Mouse (Mus musculus): ENCODE measurements around the gene Caly. TPM values are rescaled to one million over a fixed set of nuclear protein-coding genes. Genes with fewer than 3 reads are reported as not detected.

Gene Caly
- polyA plus RNA-seq, 1 experiment from 2014 or later: 21.5 TPM

DNA sequence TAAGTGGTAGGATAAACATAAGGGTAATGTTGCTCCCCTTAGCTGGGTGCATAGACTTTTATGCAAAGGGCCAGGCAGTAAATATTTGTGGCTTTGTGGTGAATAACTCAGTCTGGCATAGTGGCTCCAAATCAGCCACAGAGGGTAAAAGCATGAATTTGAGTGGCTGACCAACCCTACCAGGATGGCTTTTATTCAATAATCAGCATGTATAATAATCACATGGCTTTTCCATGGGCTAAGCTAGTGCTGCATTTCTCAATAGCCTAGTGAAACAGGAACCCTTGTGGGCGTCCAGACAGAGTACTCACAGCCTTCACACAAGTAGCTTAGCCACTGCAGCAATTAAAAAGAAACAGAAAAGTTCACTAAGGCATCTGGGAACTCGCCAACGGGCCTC is 29.6 kb upstream of the Caly start:
- H3K27ac ChIP-seq: no peak overlapping the region
- no peak overlapping the region for H3K9ac ChIP-seq
- no peaks in the 10 kb centered on the region for H3K9me3 ChIP-seq
- H3K36me3 ChIP-seq (replicated peaks): peaks cover 59% of the 10 kb centered on the region
- H3K4me1 ChIP-seq: peaks cover 4% of the 10 kb centered on the region; the same call in 1 of the 2 replicates
- no peak for ATAC-seq (ENCODE audit: low FRiP score)
- H3K4me2 ChIP-seq: no peak overlapping the region
- H3K27me3 ChIP-seq: no peaks in the 10 kb centered on the region
- 62% methylated on average over 3 of the region's 3 CpGs for WGBS
- H3K4me3 ChIP-seq (replicated peaks): no peak overlapping the region

DNA sequence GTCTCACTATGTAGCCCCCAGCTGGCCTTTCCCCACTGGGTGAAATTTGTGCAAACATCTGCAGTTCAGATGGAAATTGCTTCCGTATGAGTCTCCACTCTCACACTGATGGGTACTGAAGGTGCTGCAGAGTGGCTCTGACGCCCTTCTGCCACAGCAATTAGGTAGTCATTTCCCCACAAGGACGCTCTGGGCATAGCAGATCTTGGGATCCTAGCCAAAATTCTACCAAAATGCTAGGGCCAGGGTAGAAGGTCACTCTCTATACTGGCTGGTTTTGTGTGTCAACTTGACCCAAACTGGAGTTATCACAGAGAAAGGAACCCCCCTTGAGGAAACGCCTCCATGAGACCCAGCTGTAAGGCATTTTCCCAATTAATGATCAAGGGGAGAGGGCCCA is 21.7 kb upstream of the Caly start:
- no peak for ATAC-seq (ENCODE audit: low FRiP score)
- 79% methylated on average over 4 of the region's 4 CpGs for WGBS
- Histone ChIP-seq H3K36me3 (replicated peaks) (peaks cover 32% of the 10 kb centered on the region), H3K4me1 (peaks cover 13% of the 10 kb centered on the region), H3K9me3 (no peaks in the 10 kb centered on the region), H3K27ac (no peak overlapping the region), H3K4me2 (no peak overlapping the region), H3K4me3 (replicated peaks) (no peak overlapping the region), H3K27me3 (no peaks in the 10 kb centered on the region), H3K9ac (no peak overlapping the region)

DNA sequence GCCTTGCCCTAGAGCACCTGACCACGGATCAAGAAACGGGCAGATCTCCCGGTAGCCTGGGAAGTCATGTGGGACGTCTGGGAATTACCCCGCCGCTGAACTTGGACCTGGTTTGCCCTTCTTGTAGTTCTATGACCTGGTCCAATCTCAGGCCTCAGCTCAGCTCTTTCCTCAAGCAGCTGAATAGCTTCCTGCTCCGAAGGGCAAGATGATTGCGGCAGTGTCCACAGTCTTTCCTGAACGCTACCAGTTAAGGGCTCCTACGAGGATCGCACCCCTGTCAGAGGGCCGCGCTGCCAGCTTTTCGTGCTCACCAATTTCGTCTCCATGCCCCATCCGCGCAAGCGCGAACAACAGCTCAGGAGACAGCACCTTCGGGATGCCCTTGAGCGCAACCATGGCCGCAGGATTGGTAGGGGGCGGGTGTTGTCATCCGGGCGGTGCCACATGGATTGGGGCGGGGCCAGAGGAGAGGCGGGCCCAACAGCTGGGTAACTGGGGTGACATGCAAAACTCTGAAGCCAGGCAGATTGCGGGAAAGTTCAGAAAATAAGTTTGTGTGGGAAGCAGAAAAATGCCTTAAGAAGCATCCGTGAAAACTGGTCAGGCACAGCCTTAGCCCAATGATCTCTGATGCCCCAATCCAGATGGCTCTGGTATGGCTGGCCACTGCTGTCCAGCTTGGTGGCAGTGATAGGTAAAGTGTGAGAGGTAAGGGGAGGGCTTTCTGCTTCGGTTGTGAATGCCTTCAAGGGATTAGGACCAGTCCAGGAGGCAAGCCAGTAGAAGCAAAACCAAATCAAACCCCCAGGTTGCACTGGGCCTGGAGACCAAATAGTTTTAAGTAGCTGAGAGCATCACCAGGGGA is 19.9 kb upstream of the Caly start, which contains the start of gene Fuom:
TSS of gene Fuom (minus strand) at position 449 of the 868 bp plus-strand sequence.
- H3K27ac ChIP-seq: no peak within 1 kb of the TSS
- H3K4me2 ChIP-seq: peak within 1 kb of the TSS; percentile 69
- H3K4me1 ChIP-seq: peaks cover 13% of the 10 kb centered on the region
- ATAC-seq (ENCODE audit: low FRiP score): peak; percentile 88
- peak within 1 kb of the TSS; percentile 41 for H3K4me3 ChIP-seq (replicated peaks)
- H3K27me3 ChIP-seq: no peaks in the 10 kb centered on the region
- H3K9ac ChIP-seq: peak within 1 kb of the TSS; percentile 60
- 1% methylated on average over 30 of the region's 30 CpGs for WGBS
- H3K36me3 ChIP-seq (replicated peaks): peaks cover 15% of the 10 kb centered on the region
- no peaks in the 10 kb centered on the region for H3K9me3 ChIP-seq

DNA sequence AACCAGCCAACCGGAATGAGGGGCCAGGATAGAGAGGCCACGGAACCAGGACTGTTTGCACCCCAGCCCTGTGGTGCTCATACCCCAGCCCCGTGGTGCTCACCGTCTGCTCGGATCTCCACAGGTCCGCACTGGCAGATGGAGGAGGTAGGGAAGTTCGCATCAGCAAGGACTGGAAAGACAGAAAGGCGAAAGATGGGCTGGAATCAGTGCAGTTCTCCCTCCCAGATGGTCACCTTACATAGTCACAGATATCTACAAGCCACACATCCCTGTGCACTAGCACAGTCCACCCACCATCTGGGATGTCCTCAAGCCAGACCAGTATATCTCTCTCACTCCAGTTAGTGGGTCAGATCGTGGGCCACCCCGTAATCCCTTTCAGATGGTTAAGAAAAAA is 19.1 kb upstream of the Caly start:
- H3K36me3 ChIP-seq (replicated peaks): peaks cover 12% of the 10 kb centered on the region
- H3K4me1 ChIP-seq: peaks cover 13% of the 10 kb centered on the region
- peak overlapping the region; percentile 60; the same call in 1 of the 2 replicates for H3K9ac ChIP-seq
- WGBS: 76% methylated on average over 10 of the region's 10 CpGs
- peak; percentile 34; the same call in 1 of the 2 replicates for ATAC-seq (ENCODE audit: low FRiP score)
- H3K9me3 ChIP-seq: no peaks in the 10 kb centered on the region
- no peaks in the 10 kb centered on the region for H3K27me3 ChIP-seq
- H3K27ac ChIP-seq: no peak overlapping the region
- H3K4me3 ChIP-seq (replicated peaks): peak overlapping the region; percentile 41
- H3K4me2 ChIP-seq: peak overlapping the region; percentile 69

DNA sequence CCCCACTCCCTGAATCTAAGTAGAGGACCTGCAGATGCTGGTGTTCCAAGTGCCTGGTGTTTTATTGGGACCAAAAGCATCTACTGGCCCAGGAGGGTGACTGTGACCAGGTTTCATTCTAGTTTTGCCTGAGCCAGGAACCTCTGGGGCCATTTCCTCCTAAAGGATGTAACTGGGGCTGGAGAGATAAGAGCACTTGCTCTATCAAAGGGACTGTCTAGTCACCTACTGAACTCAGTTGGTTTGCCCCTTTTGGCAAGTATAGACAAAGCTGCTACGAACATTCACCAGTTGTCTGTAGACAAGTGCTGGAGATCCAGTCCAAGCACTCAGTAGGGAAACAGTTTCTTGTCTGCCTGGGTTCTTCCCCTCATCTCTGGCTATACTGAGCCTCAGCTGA is 16.1 kb upstream of the Caly start:
- Histone ChIP-seq H3K4me2 (no peak overlapping the region), H3K27ac (no peak overlapping the region), H3K9ac (no peak overlapping the region), H3K4me1 (peaks cover 13% of the 10 kb centered on the region), H3K9me3 (no peaks in the 10 kb centered on the region), H3K4me3 (replicated peaks) (no peak overlapping the region), H3K36me3 (replicated peaks) (no peaks in the 10 kb centered on the region), H3K27me3 (no peaks in the 10 kb centered on the region)
- ATAC-seq (ENCODE audit: low FRiP score): no peak
- WGBS: 100% methylated on average over 1 of the region's 1 CpGs

DNA sequence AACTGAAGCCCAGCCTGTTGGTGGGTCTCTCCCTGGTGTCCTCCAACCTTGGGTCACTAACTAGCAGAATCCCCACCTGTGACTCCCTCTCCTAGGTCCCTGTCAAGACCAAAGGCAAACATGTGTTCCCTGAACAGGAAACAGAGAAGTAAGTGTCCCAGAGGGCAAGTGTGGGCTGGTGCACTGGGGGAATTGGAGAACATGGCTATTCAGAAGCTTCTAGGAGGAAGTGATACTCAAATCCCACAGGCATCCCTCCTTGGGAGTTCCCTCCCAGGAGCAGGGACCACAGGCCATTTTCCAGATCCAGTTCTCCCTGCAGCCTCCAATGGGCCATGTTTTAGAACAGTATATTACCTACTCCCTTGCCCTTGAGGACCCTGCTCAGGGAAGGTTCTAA is 13.7 kb upstream of the Caly start:
- H3K27ac ChIP-seq: no peak overlapping the region
- no peaks in the 10 kb centered on the region for H3K9me3 ChIP-seq

DNA sequence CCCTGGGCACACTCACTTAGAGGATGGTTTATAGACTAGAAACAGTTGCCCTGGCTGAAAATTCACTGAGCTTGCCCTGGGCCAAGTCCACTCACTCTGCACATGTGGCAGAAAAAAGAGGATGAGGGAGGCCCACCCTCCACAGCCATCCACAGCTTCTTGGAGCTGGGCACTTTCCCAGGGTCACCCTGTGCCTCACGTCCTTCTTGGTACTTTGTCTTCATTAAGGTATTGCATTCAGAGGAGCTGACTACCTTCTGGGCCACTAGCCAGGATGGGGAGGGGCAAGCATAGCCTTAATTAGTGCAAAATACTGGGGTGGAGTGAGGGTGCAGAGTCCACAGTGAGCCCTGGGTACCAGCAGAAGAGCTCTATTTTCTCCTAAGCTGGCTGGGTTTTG is 13.2 kb upstream of the Caly start:
- no peak overlapping the region for H3K4me3 ChIP-seq (replicated peaks)
- no peaks in the 10 kb centered on the region for H3K27me3 ChIP-seq
- no peaks in the 10 kb centered on the region for H3K4me1 ChIP-seq
- no peak for ATAC-seq (ENCODE audit: low FRiP score)
- no peaks in the 10 kb centered on the region for H3K9me3 ChIP-seq
- 34% methylated on average over 1 of the region's 1 CpGs for WGBS
- no peak overlapping the region for H3K4me2 ChIP-seq
- no peaks in the 10 kb centered on the region for H3K36me3 ChIP-seq (replicated peaks)
- no peak overlapping the region for H3K27ac ChIP-seq
- no peak overlapping the region for H3K9ac ChIP-seq

More for the DNA sequence above, 13.7 kb upstream of the Caly start:
- Histone ChIP-seq H3K4me3 (replicated peaks) (no peak overlapping the region), H3K4me2 (no peak overlapping the region), H3K9ac (no peak overlapping the region), H3K36me3 (replicated peaks) (no peaks in the 10 kb centered on the region), H3K27me3 (no peaks in the 10 kb centered on the region), H3K4me1 (no peaks in the 10 kb centered on the region)
- ATAC-seq (ENCODE audit: low FRiP score): no peak

DNA sequence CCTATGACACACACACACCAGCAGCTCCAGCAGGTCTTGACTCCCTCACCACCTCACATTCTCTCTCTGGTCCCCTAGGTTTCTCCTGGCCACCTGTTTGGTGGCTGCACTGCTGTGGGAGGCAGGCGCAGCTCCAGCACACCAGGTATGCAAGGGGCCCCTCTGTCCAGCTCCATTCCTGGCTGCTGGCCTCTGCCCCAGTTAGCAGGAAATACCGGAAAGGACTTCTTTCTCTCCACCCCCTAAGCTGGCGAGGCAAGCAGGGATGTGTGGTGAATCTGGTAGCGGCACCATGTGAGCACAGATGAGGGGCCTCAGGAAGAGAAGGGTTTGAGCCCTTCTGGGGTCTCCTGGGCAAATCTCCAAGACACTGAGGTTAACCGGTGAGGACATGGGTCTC is 12.6 kb upstream of the Caly start:
- Histone ChIP-seq H3K9ac (no peak overlapping the region), H3K4me2 (no peak overlapping the region), H3K27me3 (no peaks in the 10 kb centered on the region), H3K4me1 (no peaks in the 10 kb centered on the region), H3K27ac (no peak overlapping the region), H3K36me3 (replicated peaks) (no peaks in the 10 kb centered on the region), H3K9me3 (no peaks in the 10 kb centered on the region), H3K4me3 (replicated peaks) (no peak overlapping the region)
- 76% methylated on average over 5 of the region's 5 CpGs for WGBS
- ATAC-seq (ENCODE audit: low FRiP score): no peak

DNA sequence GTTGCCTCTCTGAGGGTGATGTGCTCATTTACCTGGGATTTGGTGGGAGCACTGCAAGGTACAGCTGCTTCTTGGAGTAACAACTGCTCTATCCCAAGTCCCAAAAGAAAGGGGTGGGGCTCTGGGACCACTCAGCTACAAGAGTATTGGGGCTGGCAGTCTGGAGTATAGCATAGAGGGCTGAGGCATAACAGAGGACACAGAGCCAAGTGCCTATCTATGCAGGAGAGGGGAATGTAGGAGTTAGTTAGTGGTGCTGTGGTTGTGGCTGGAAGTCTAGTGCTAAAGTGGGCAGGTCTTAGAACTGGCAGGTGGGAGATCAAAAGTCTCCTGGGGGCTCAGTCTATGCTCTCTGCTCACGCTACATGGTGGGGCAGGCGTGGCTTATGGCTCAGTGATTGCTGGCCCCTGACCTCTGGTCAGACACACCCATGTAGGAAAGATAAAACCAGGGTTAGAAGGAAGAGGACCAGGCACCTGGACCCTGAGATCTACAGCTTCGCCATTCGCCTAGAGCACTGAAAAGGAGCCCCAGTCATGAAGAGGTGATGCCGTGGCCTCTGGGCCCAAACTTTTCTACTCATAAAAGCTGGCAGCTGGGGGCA is 10.7 kb upstream of the Caly start, which contains the start of gene Prap1:
TSS of gene Prap1 (plus strand) at position 472 of the 605 bp plus-strand sequence.
- H3K9me3 ChIP-seq: no peaks in the 10 kb centered on the region
- ATAC-seq (ENCODE audit: low FRiP score): no peak
- 75% methylated on average over 5 of the region's 5 CpGs for WGBS
- no peak within 1 kb of the TSS for H3K4me3 ChIP-seq (replicated peaks)
- H3K36me3 ChIP-seq (replicated peaks): no peaks in the 10 kb centered on the region
- no peak within 1 kb of the TSS for H3K9ac ChIP-seq
- no peak within 1 kb of the TSS for H3K27ac ChIP-seq
- H3K4me1 ChIP-seq: no peaks in the 10 kb centered on the region
- no peak within 1 kb of the TSS for H3K4me2 ChIP-seq
- no peaks in the 10 kb centered on the region for H3K27me3 ChIP-seq

DNA sequence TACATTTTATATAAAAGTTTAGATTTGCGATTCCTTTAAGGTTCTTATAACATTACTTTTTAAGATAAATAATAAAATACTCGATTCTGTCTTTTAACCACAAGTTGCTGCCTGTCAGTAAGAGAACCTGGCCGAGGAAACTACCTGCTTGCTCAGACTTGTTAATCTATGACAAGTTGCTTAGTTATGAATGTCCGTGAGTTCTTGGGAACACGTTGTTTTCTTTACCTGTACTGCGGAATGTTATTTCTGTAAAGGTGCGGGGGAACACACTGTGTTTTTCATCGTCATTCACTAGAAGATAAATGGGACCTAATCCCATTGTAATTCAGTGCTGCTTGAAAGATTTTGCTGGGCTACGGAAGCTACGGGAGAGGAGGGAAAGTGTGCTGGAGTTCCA is 8.3 kb upstream of the Caly start:
- Histone ChIP-seq H3K27me3 (no peaks in the 10 kb centered on the region), H3K27ac (no peak overlapping the region), H3K4me1 (no peaks in the 10 kb centered on the region), H3K4me2 (no peak overlapping the region), H3K9me3 (no peaks in the 10 kb centered on the region), H3K4me3 (replicated peaks) (no peak overlapping the region), H3K9ac (no peak overlapping the region), H3K36me3 (replicated peaks) (no peaks in the 10 kb centered on the region)
- ATAC-seq (ENCODE audit: low FRiP score): no peak
- 69% methylated on average over 10 of the region's 10 CpGs for WGBS

DNA sequence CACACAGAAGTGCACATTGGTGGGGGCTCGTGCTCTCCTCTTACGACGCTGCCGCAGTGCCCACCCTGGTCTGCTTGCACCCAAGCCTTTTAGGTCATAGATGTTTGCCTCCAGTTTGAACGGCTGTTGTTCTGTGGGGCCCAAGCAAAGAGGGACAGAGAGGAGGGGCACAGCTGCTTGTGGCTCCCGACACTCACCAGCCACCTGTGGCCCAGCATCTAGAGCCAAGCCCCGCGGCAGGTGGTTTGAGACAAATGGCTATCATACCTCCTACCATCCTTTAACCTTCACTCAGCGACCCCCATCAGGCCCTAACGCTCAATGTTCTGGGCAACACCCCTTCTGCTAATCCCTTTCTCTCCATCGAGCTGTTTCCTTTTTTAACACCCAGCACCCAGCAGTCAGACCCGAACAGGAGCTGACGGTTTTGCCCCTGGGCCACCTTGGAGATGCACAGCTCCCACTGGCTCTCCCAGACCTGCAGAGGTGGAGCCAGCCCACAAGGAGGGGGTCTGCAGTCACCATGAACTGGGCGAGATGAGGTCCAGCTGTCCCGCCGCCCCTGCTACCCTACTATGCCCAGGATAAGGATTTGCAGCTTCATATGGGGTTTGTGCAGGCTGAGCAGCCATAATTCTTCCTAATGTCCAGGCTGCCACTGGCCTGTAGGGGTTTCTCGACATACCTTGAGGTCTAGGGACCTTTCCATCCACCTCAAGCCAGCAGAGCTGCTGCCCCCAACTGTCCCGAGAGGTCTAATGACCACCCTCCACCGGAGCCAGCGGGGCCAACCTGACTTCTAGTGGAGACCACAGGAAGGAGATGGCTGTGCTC is 723 bp downstream of the Caly start:
- H3K4me1 ChIP-seq: peaks cover 33% of the 10 kb centered on the region
- H3K36me3 ChIP-seq (replicated peaks): no peaks in the 10 kb centered on the region
- 10% methylated on average over 20 of the region's 20 CpGs for WGBS
- peaks cover 55% of the 10 kb centered on the region for H3K27me3 ChIP-seq
- H3K27ac ChIP-seq: peak overlapping the region; percentile 77
- ATAC-seq (ENCODE audit: low FRiP score): peak; percentile 12; the same call in 1 of the 2 replicates
- peak overlapping the region; percentile 57 for H3K4me2 ChIP-seq
- H3K4me3 ChIP-seq (replicated peaks): peak overlapping the region; percentile 40
- H3K9me3 ChIP-seq: no peaks in the 10 kb centered on the region
- H3K9ac ChIP-seq: peak overlapping the region; percentile 52

DNA sequence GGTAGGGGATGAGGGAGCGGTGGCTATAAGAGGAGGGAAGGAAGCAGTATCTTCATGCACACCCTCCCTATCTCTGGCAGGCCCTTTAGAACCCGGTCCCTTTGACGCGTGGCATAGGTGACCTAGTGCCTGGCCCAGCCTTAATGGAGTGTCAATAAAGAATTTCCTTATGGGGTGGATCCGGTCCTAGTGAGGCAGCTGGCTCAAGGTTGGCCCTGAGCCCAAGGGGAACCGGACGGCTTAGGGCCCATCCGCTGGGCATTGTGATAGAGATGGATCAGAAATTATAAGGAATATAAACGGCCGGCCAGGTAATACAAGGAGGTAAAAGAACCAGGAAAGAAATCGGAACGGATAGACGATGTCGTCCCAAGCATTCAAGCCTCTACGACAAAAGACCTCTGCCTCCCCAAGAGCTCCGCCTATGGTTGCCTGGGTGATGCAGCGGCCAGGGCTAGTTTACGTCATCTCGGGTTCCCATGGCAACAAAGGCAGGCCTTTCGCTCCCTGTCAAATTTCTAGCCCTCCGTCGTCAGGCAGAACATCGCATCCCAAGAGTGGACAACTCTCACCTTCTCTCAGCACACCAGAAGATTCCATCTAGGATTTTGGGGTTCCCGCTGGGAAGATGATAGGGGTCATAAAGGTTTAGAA is 1.7 kb downstream of the Caly start:
- Histone ChIP-seq H3K27ac (peak overlapping the region; percentile 85), H3K9me3 (no peaks in the 10 kb centered on the region), H3K27me3 (peaks cover 57% of the 10 kb centered on the region), H3K4me1 (peaks cover 33% of the 10 kb centered on the region), H3K4me3 (replicated peaks) (peak overlapping the region; percentile 40), H3K9ac (peak overlapping the region; percentile 52), H3K36me3 (replicated peaks) (no peaks in the 10 kb centered on the region), H3K4me2 (peak overlapping the region; percentile 57)
- peak; percentile 84 for ATAC-seq (ENCODE audit: low FRiP score)
- 2% methylated on average over 24 of the region's 24 CpGs for WGBS

Data from forebrain, embryonic 12.5 days (tissue).